Mouse (Mus musculus) heart, adult 2 months (tissue): ENCODE measurements around the gene Tex12. TPM values are rescaled to one million over a fixed set of nuclear protein-coding genes. Genes with fewer than 3 reads are reported as not detected.

Experiments
- DNase-seq, 2 experiments: peaks; one replicate each; pipeline ENCODE4 v3.0.0; 2021
- H3K27ac ChIP-seq: fragments of 200-600 bp; 2 replicates; pipeline ENCODE4 v1.8.1; 2022
- H3K27me3 ChIP-seq: fragments of 200-500 bp; 2 replicates; pipeline ENCODE4 v1.6.1; 2012; ENCODE audit warnings: mild to moderate bottlenecking, low read length, inconsistent platforms, mixed read lengths; ENCODE audit not compliant: control insufficient read depth, insufficient read depth
- H3K36me3 ChIP-seq: fragments of 200-500 bp; 2 replicates; pipeline ENCODE4 v1.6.1; 2012; ENCODE audit warnings: low read length, inconsistent platforms; ENCODE audit not compliant: control insufficient read depth, insufficient read depth
- H3K4me1 ChIP-seq: fragments of 200-500 bp; 2 replicates; pipeline ENCODE4 v1.6.1; 2011; ENCODE audit warnings: low read length; ENCODE audit not compliant: control insufficient read depth, insufficient read depth
- H3K4me3 ChIP-seq: fragments of 200-600 bp; 2 replicates; pipeline ENCODE4 v1.8.1; 2022
- H3K79me2 ChIP-seq: fragments of 200-500 bp; replicated peaks from 2 replicates; pipeline ENCODE4 v1.6.1; 2012; ENCODE audit warnings: mild to moderate bottlenecking, inconsistent platforms, low read length, moderate library complexity, mixed read lengths; ENCODE audit not compliant: control insufficient read depth, insufficient read depth
- H3K9ac ChIP-seq: fragments of 200-500 bp; 2 replicates; pipeline ENCODE4 v1.6.1; 2012; ENCODE audit warnings: low read depth, mild to moderate bottlenecking, control low read depth, inconsistent platforms, low read length, mixed read lengths
- CTCF ChIP-seq: fragments of 200-600 bp; IDR thresholded peaks from 2 replicates; pipeline ENCODE4 v1.8.1; 2022; ENCODE audit warnings: antibody characterized with exemption, mild to moderate bottlenecking, moderate library complexity
- EP300 ChIP-seq: fragments of 200-500 bp; IDR thresholded peaks from 2 replicates; pipeline ENCODE4 v1.6.1; 2011; ENCODE audit warnings: low read depth, low read length, control low read depth; ENCODE audit not compliant: insufficient read depth
- POLR2A ChIP-seq: fragments of 200-500 bp; IDR thresholded peaks from 2 replicates; pipeline ENCODE4 v1.6.1; 2011; ENCODE audit warnings: mild to moderate bottlenecking, low read depth, low read length, control low read depth; ENCODE audit not compliant: insufficient read depth
- WGBS: fragments of 180-500 bp; shearing (Covaris S2); methylation state at CpG from one replicate; pipeline ENCODE4 v1.1.7; 2018; 5-methylcytosine and 5-hydroxymethylcytosine counted together
- intact Hi-C: fragments of 180-260 bp; cut with DNase I; formaldehyde crosslinking; loops from one replicate; pipeline ENCODE4 v1.15.1; 2025
- polyA plus RNA-seq: library from polyadenylated mRNA; depleted of rRNA; stranded (reverse); fragments of >200 nt; gene quantifications from 2 replicates; pipeline ENCODE4 v1.2.3, GENCODE M21; 2012
- total RNA-seq, 2 experiments: library from RNA; stranded (reverse); gene quantifications; 2 replicates each; pipeline ENCODE4 v1.2.3; 2021

Gene Tex12
- total and polyA plus RNA-seq, 3 experiments = not detected

GRCm38 (mm10) chr9:50565940-50566339 is 4.8 kb upstream of the Tex12 start:
- WGBS = 45% methylated on average over 4 of the region's 4 CpGs
- Histone ChIP-seq H3K36me3 (no peaks in the 10 kb centered on the region), H3K4me3 (no peak overlapping the region), H3K9ac (no peak overlapping the region), H3K27ac (no peak overlapping the region), H3K4me1 (no peaks in the 10 kb centered on the region), H3K79me2 (no peaks in the 10 kb centered on the region), H3K27me3 (no peaks in the 10 kb centered on the region)
- DNase-seq = no peak
- intact Hi-C loops = no loop called here
- TF ChIP-seq POLR2A (no peak), EP300 (no peak), CTCF (no peak)

GRCm38 (mm10) chr9:50565173-50565572 is 4.0 kb upstream of the Tex12 start:
- Histone ChIP-seq H3K27me3 (no peaks in the 10 kb centered on the region), H3K9ac (no peak overlapping the region), H3K79me2 (no peaks in the 10 kb centered on the region), H3K4me3 (no peak overlapping the region), H3K27ac (no peak overlapping the region), H3K4me1 (no peaks in the 10 kb centered on the region), H3K36me3 (no peaks in the 10 kb centered on the region)
- intact Hi-C loops = no loop called here
- peak in 1 of 2 experiments; percentile 32 for DNase-seq
- WGBS = 59% methylated on average over 7 of the region's 7 CpGs
- TF ChIP-seq CTCF (no peak), POLR2A (no peak), EP300 (no peak)

DNA sequence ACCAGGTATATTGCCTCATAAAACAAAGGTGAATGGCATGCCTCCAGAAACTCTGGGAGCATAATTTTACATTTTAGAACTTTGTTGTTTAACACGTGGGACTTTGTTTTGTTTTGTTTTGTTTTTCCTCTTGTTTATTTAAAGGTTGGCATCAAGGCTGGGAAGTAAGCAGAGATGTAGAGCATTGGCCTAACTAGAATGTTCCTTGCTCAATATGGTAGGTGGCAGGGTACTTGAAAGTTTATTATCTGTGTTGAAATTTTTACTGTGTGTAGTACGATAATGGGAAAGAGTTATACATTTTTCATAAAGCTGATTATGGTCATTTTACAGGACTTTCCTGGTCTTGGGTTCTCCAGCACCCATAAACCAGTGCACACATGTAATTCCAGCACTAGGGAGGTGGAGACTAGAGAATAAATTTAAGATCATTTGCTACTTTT is 814 bp upstream of the Tex12 start:
- H3K36me3 ChIP-seq = no peaks in the 10 kb centered on the region
- intact Hi-C loops = no loop called here
- 78% methylated on average over 2 of the region's 2 CpGs for WGBS
- no peaks in the 10 kb centered on the region for H3K79me2 ChIP-seq
- no peak for DNase-seq
- H3K27ac ChIP-seq = no peak overlapping the region
- no peaks in the 10 kb centered on the region for H3K4me1 ChIP-seq
- no peak overlapping the region for H3K4me3 ChIP-seq
- H3K9ac ChIP-seq = no peak overlapping the region
- no peaks in the 10 kb centered on the region for H3K27me3 ChIP-seq
- no peak for TF ChIP-seq EP300
- no peak for TF ChIP-seq POLR2A

DNA sequence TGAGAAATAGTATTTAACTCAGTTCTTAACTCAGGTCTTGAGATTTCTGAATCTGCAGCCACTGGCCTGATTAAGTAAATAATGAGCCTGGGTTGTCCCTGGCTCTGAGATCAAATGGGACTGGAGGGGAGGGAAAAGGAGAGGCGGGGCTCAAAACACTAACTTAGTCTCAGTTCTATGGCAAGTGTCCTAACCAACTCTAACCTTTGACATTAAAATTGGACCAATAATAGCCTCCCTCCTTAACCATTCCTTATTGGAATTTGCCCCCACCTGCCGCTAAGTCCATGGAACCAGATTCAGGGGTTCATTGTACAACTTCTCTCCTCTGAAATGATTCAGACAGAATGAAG is 6.1 kb downstream of the Tex12 start, which contains the start of gene Bco2:
Gene Bco2 (minus strand): TSS at position 88 of the 353 bp plus-strand sequence.
- H3K4me1 ChIP-seq = no peaks in the 10 kb centered on the region
- peak within 1 kb of the TSS; percentile 31; the same call in 1 of the 2 replicates for H3K27ac ChIP-seq
- DNase-seq = no peak
- no peaks in the 10 kb centered on the region for H3K27me3 ChIP-seq
- H3K4me3 ChIP-seq = no peak within 1 kb of the TSS; the same call in 1 of the 2 replicates
- intact Hi-C loops = no loop called here
- H3K79me2 ChIP-seq = no peaks in the 10 kb centered on the region
- 65% methylated on average over 2 of the region's 2 CpGs for WGBS
- no peak within 1 kb of the TSS for H3K9ac ChIP-seq
- no peaks in the 10 kb centered on the region for H3K36me3 ChIP-seq
- TF ChIP-seq CTCF (no peak), EP300 (no peak), POLR2A (no peak)

GRCm38 (mm10) chr9:50554241-50555093 is 6.7 kb downstream of the Tex12 start, which contains the start of gene Il18:
Gene Il18, plus strand, starts transcription at chr9:50554827.
- DNase-seq = peak; percentile 38 to 49
- Histone ChIP-seq H3K27ac (peak within 1 kb of the TSS; percentile 31; the same call in 1 of the 2 replicates), H3K4me3 (no peak within 1 kb of the TSS; the same call in 1 of the 2 replicates), H3K4me1 (no peaks in the 10 kb centered on the region), H3K36me3 (no peaks in the 10 kb centered on the region), H3K79me2 (no peaks in the 10 kb centered on the region), H3K9ac (no peak within 1 kb of the TSS), H3K27me3 (no peaks in the 10 kb centered on the region)
- 32% methylated on average over 12 of the region's 12 CpGs for WGBS
- TF ChIP-seq CTCF = no peak
- TF ChIP-seq EP300 = no peak
- TF ChIP-seq POLR2A = 0 out of 2 replicates have a peak, but pooled peaks have one; percentile 13
- intact Hi-C loops = no loop called here

DNA sequence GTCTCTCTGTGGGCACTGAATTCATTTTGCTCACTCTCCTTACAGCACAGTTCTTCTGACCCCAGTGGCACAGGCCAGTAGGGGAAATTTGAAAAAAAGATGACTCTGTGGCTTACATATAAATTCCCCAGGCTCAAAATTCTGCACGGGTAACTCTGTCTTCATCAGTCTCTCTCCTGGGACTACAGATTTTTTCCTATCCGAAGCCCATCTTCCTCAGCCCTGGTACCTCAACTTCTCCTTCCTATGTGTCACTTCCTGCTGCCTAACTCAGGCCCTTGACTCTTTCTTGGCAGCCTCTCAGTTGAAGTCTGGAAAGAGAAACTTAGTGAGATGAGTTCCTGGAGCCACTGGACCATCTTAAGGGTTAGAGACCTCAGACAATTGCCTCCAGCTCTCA is 7.6 kb downstream of the Tex12 start:
- TF ChIP-seq CTCF (no peak), EP300 (no peak), POLR2A (no peak)
- Histone ChIP-seq H3K79me2 (no peaks in the 10 kb centered on the region), H3K4me3 (no peak overlapping the region), H3K27me3 (no peaks in the 10 kb centered on the region), H3K9ac (no peak overlapping the region), H3K36me3 (no peaks in the 10 kb centered on the region), H3K27ac (no peak overlapping the region), H3K4me1 (no peaks in the 10 kb centered on the region)
- intact Hi-C loops = no loop called here
- no peak for DNase-seq
- WGBS = 35% methylated on average over 2 of the region's 2 CpGs
